Mouse (Mus musculus) liver, embryonic 14.5 days (tissue): ENCODE data around the gene Upk3b. TPM values are rescaled to one million over a fixed set of nuclear protein-coding genes. Genes with fewer than 3 reads are reported as not detected.

Experiments used
- ATAC-seq: fragments of 200-750 bp; cut with Nextera tagmentation; 2 replicates; pipeline ENCODE4 v1.8.0; 2017; ENCODE audit warnings: moderate number of reproducible peaks, mild to moderate bottlenecking, moderate library complexity; ENCODE audit not compliant: insufficient read depth
- DNase-seq, 3 experiments: peaks; one replicate each; pipeline ENCODE4 v3.0.0-alpha.2; 2012 to 2013; ENCODE audit warnings: low read depth in 3 of 3, low spot score in 3 of 3
- H3K27ac ChIP-seq: fragments of 300-500 bp; sonication (generic); 2 replicates; pipeline ENCODE4 v1.5.1; 2014; ENCODE audit warnings: moderate library complexity, mild to moderate bottlenecking, control low read depth, inconsistent platforms
- H3K27me3 ChIP-seq: fragments of 300-500 bp; sonication (generic); 2 replicates; pipeline ENCODE4 v1.6.1; 2014; ENCODE audit warnings: mild to moderate bottlenecking, low read length, moderate library complexity; ENCODE audit not compliant: control insufficient read depth, insufficient read depth
- H3K36me3 ChIP-seq: fragments of 300-500 bp; sonication (generic); replicated peaks from 2 replicates; pipeline ENCODE4 v1.6.1; 2014; ENCODE audit warnings: low read depth; ENCODE audit not compliant: control insufficient read depth, insufficient read depth
- H3K4me1 ChIP-seq, 2 experiments: fragments of 200-500 bp in 1 of 2; fragments of 300-500 bp in 1 of 2; sonication (generic) in 1 of 2; replicated peaks; 2 replicates each; pipeline ENCODE4 v1.6.1; 2012 to 2014; ENCODE audit warnings: antibody characterized with exemption in 1 of 2, inconsistent platforms in 1 of 2, low read length in 1 of 2; ENCODE audit not compliant: control insufficient read depth in 2 of 2, insufficient read depth in 2 of 2
- H3K4me2 ChIP-seq: fragments of 300-500 bp; sonication (generic); 2 replicates; pipeline ENCODE4 v1.6.1; 2014; ENCODE audit warnings: low read depth, mild to moderate bottlenecking, control low read depth, moderate library complexity
- H3K4me3 ChIP-seq, 2 experiments: fragments of 200-500 bp in 1 of 2; fragments of 300-500 bp in 1 of 2; sonication (generic) in 1 of 2; 2 replicates each; pipeline ENCODE4 v1.5.1; 2012 to 2014; ENCODE audit warnings: low read depth in 2 of 2, low read length in 2 of 2, mild to moderate bottlenecking in 2 of 2, control low read depth in 1 of 2, inconsistent platforms in 1 of 2, moderate library complexity in 1 of 2; ENCODE audit not compliant: insufficient read depth in 1 of 2
- H3K9ac ChIP-seq: fragments of 300-500 bp; sonication (generic); replicated peaks from 2 replicates; pipeline ENCODE4 v1.6.1; 2014; ENCODE audit warnings: mild to moderate bottlenecking, control low read depth, moderate library complexity
- H3K9me3 ChIP-seq: fragments of 300-500 bp; sonication (generic); 2 replicates; pipeline ENCODE4 v1.6.1; 2016; ENCODE audit warnings: low read length, mixed read lengths; ENCODE audit not compliant: control insufficient read depth
- CTCF ChIP-seq: IDR thresholded peaks from 2 replicates; pipeline ENCODE4 v1.5.1; 2016; ENCODE audit warnings: antibody characterized with exemption, low read depth, control low read depth
- EP300 ChIP-seq: IDR thresholded peaks from 2 replicates; pipeline ENCODE4 v1.6.1; 2016; ENCODE audit warnings: antibody characterized with exemption, low read depth
- WGBS: fragments of 180-500 bp; shearing (Covaris S2); extraction: QIAGEN DNeasy Blood & Tissue Kit; methylation state at CpG from one replicate; pipeline ENCODE4 v1.1.7; 2014; ENCODE audit not compliant: insufficient replicate concordance; 5-methylcytosine and 5-hydroxymethylcytosine counted together
- polyA plus RNA-seq, 2 experiments: library from polyadenylated mRNA; depleted of rRNA in 1 of 2; stranded (reverse) in 1 of 2; unstranded in 1 of 2; fragments of >200 nt; fragmentation: Nextera tagmentation in 1 of 2; extraction: Ambion mirVana in 1 of 2; gene quantifications; 2 replicates each; pipeline versions ENCODE4 v1.2.1 to v1.2.3; 2012 to 2014

Upk3b gene
- polyA plus RNA-seq, 2 experiments, result 2.0 to 2.4 TPM

GRCm38 (mm10) chr5:136077001-136077550, 38.8 kb downstream of the Upk3b start:
- Histone ChIP-seq H3K4me3 (no peak overlapping the region), H3K9ac (no peak overlapping the region), H3K9me3 (no peaks in the 10 kb centered on the region), H3K27me3 (no peaks in the 10 kb centered on the region), H3K27ac (no peak overlapping the region), H3K4me1 (no peaks in the 10 kb centered on the region), H3K36me3 (no peaks in the 10 kb centered on the region), H3K4me2 (no peak overlapping the region)
- ATAC-seq (no peak), DNase-seq (no peak)
- TF ChIP-seq EP300 (no peak), CTCF (no peak)
- WGBS, result 53% methylated on average over 9 of the region's 9 CpGs

DNA sequence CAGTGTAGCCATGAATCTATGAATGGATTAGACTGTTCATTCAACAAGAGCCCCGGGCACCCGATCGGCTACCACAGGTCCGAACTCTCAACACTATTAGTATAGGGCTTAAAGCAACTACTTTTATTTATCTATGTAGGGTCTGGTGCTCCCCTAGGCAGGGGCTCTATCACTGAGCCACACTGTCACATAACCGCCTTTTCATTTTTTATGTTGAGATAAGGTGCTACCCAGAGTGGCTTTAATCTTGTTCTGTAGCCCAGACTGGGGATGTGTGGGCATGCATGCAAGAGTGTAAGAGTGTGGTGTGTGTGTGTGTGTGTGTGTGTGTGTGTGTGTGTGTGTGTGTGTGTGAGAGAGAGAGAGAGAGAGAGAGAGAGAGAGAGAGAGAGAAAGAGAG, 39.8 kb downstream of the Upk3b start:
- H3K36me3 ChIP-seq, result no peaks in the 10 kb centered on the region
- DNase-seq (no peak), ATAC-seq (no peak)
- H3K27me3 ChIP-seq, result no peaks in the 10 kb centered on the region
- WGBS, result 69% methylated on average over 5 of the region's 5 CpGs
- TF ChIP-seq CTCF (no peak), EP300 (no peak)
- H3K9me3 ChIP-seq, result no peaks in the 10 kb centered on the region
- no peak overlapping the region for H3K4me3 ChIP-seq
- no peaks in the 10 kb centered on the region; a peak in 1 of 4 replicates for H3K4me1 ChIP-seq
- no peak overlapping the region for H3K9ac ChIP-seq
- no peak overlapping the region for H3K4me2 ChIP-seq
- H3K27ac ChIP-seq, result no peak overlapping the region

GRCm38 (mm10) chr5:136082345-136082744, 44.0 kb downstream of the Upk3b start:
- no peak overlapping the region for H3K4me3 ChIP-seq
- no peaks in the 10 kb centered on the region for H3K9me3 ChIP-seq
- no peak overlapping the region for H3K4me2 ChIP-seq
- ATAC-seq, result no peak
- no peak for DNase-seq
- H3K4me1 ChIP-seq, result peaks cover 0 to 10% of the 10 kb centered on the region in 2 experiments; a peak in 2 of 4 replicates
- H3K27ac ChIP-seq, result no peak overlapping the region
- 59% methylated on average over 4 of the region's 4 CpGs for WGBS
- H3K36me3 ChIP-seq, result no peaks in the 10 kb centered on the region
- no peak overlapping the region for H3K9ac ChIP-seq
- TF ChIP-seq EP300 (no peak), CTCF (peak; percentile 43)
- H3K27me3 ChIP-seq, result peaks cover 10% of the 10 kb centered on the region

DNA sequence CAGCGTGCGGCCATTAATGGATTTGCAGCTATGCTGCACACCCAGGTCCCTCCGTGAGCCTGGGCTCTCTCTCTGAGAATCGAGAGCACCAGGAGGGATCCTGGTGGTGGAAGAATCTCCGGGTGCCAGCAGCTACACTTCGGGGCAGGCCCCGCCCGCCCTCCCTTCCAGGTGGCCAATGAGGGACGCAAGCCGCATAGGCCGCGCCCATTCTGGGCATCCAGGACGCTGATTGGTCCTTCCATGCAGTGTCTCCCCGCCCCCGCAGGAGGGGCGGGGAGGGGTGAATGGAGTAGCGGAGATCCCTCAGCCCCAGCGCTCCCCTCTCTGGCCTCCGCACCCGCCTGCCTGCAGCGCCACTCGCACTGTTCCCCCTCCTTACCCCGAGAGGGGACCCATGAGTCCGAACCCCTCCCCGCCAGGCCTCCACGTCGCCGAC, 45.4 kb downstream of the Upk3b start, which contains the start of gene Rasa4:
Gene Rasa4, plus strand, starts transcription at position 248 of the 439 bp plus-strand sequence.
- TF ChIP-seq CTCF, result no peak
- no peak for TF ChIP-seq EP300
- Histone ChIP-seq H3K4me3 (peak within 1 kb of the TSS; percentile 46 to 48), H3K36me3 (no peaks in the 10 kb centered on the region), H3K9ac (no peak within 1 kb of the TSS), H3K27ac (no peak within 1 kb of the TSS), H3K4me2 (peak within 1 kb of the TSS; percentile 81), H3K4me1 (peaks cover 0 to 10% of the 10 kb centered on the region in 2 experiments; a peak in 2 of 4 replicates), H3K9me3 (no peaks in the 10 kb centered on the region), H3K27me3 (peaks cover 10% of the 10 kb centered on the region)
- 0% methylated on average over 28 of the region's 28 CpGs for WGBS
- peak; percentile 84 to 87 (median 84) for DNase-seq
- ATAC-seq, result peak; percentile 98

- Histone ChIP-seq H3K9me3 (no peaks in the 10 kb centered on the region), H3K9ac (no peak overlapping the region), H3K27me3 (peaks cover 10% of the 10 kb centered on the region), H3K4me1 (peaks cover 0 to 10% of the 10 kb centered on the region in 2 experiments; a peak in 2 of 4 replicates), H3K27ac (no peak overlapping the region), H3K4me2 (peak overlapping the region; percentile 81), H3K36me3 (no peaks in the 10 kb centered on the region), H3K4me3 (peak overlapping the region; percentile 46 to 48)
- 4% methylated on average over 23 of the region's 23 CpGs for WGBS
- no peak for DNase-seq
- no peak for TF ChIP-seq CTCF
- no peak for TF ChIP-seq EP300
- ATAC-seq, result peak; percentile 21
These were observed 46.0 kb downstream of the Upk3b start for GRCm38 (mm10) chr5:136084144-136084881.
